Mouse (Mus musculus): ENCODE data around the gene Slc18a2.

DNA sequence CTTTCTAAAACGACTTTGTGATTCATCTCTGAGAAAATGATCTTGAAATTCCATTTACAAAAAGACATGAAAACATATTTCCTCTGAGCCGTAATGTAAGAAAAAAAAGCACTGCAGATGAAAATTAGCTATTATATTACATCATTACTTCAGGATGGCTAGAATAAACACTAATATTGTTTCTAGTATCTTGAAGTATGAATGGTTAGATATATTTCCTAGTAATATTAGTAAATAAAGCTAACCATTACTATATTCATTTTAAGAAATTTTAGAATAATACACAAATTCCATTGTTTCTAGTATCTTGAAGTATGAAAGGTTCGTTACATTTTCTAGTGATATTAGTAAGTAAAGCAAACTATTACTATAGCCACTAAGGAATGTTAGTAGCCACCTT is 79.2 kb downstream of the Slc18a2 start:
- no peak for TF ChIP-seq CTCF (IDR thresholded peaks at IDR 0.05; ENCODE audit: low read depth)
- TF ChIP-seq EP300 (IDR thresholded peaks at IDR 0.05; ENCODE audit: low read depth): no peak

Data from liver, postnatal 0 days (tissue).